Mouse (Mus musculus) thymus, adult 2 months (tissue): ENCODE measurements around the gene Ctf2. TPM values are rescaled to one million over a fixed set of nuclear protein-coding genes. Genes with fewer than 3 reads are reported as not detected.

Source experiments
- DNase-seq: peaks from one replicate; pipeline ENCODE4 v3.0.0; 2021
- H3K27ac ChIP-seq: fragments of 200-500 bp; 2 replicates; pipeline ENCODE4 v1.5.1; 2012; ENCODE audit warnings: low read length, control low read depth; ENCODE audit not compliant: control insufficient read depth, insufficient read depth
- H3K27me3 ChIP-seq: fragments of 200-500 bp; 2 replicates; pipeline ENCODE4 v1.6.1; 2012; ENCODE audit warnings: mild to moderate bottlenecking, low read length, moderate library complexity, mixed read lengths; ENCODE audit not compliant: control insufficient read depth, insufficient read depth
- H3K36me3 ChIP-seq: fragments of 200-500 bp; 2 replicates; pipeline ENCODE4 v1.6.1; 2012; ENCODE audit warnings: mild to moderate bottlenecking, low read length, moderate library complexity; ENCODE audit not compliant: control insufficient read depth, insufficient read depth
- H3K4me1 ChIP-seq: fragments of 200-500 bp; replicated peaks from 2 replicates; pipeline ENCODE4 v1.6.1; 2012; ENCODE audit warnings: low read length; ENCODE audit not compliant: control insufficient read depth, insufficient read depth
- H3K4me3 ChIP-seq: fragments of 200-500 bp; 2 replicates; pipeline ENCODE4 v1.5.1; 2012; ENCODE audit warnings: mild to moderate bottlenecking, low read length, control low read depth, moderate library complexity; ENCODE audit not compliant: control insufficient read depth, insufficient read depth
- CTCF ChIP-seq: fragments of 200-500 bp; IDR thresholded peaks from 2 replicates; pipeline ENCODE4 v1.5.1; 2012; ENCODE audit warnings: mild to moderate bottlenecking, control low read depth, low read length, moderate library complexity, borderline replicate concordance; ENCODE audit not compliant: control insufficient read depth, poor library complexity, insufficient read depth; ENCODE audit errors: extremely low read depth
- POLR2A ChIP-seq: fragments of 200-500 bp; IDR thresholded peaks from 2 replicates; pipeline ENCODE4 v1.6.1; 2012; ENCODE audit warnings: mild to moderate bottlenecking, low read length, control low read depth, moderate library complexity; ENCODE audit not compliant: control insufficient read depth, poor library complexity, insufficient read depth; ENCODE audit errors: extremely low read depth
- WGBS: fragments of 180-500 bp; shearing (Covaris S2); methylation state at CpG from one replicate; pipeline ENCODE4 v1.1.7; 2018; 5-methylcytosine and 5-hydroxymethylcytosine counted together
- polyA plus RNA-seq: library from polyadenylated mRNA; depleted of rRNA; stranded (reverse); fragments of >200 nt; gene quantifications from 2 replicates; pipeline ENCODE4 v1.2.3, GENCODE M21; 2012

Gene Ctf2
- polyA plus RNA-seq, 1 experiment, result not detected

- WGBS, result 94% methylated on average over 19 of the region's 19 CpGs
- peaks cover 7% of the 10 kb centered on the region for H3K4me1 ChIP-seq
- H3K27ac ChIP-seq, result no peak overlapping the region
- TF ChIP-seq POLR2A, result no peak
- TF ChIP-seq CTCF, result no peak
- H3K4me3 ChIP-seq, result no peak overlapping the region
- H3K27me3 ChIP-seq, result no peaks in the 10 kb centered on the region
- H3K36me3 ChIP-seq, result peaks cover 13% of the 10 kb centered on the region; the same call in 1 of the 2 replicates
- DNase-seq, result no peak
Measured at GRCm38 (mm10) chr7:127750131-127751127, 18.5 kb upstream of the Ctf2 start.

GRCm38 (mm10) chr7:127748235-127748560 is 16.2 kb upstream of the Ctf2 start:
- 97% methylated on average over 28 of the region's 28 CpGs for WGBS
- no peaks in the 10 kb centered on the region for H3K27me3 ChIP-seq
- peaks cover 15% of the 10 kb centered on the region for H3K4me1 ChIP-seq
- H3K4me3 ChIP-seq, result no peak overlapping the region
- no peak overlapping the region for H3K27ac ChIP-seq
- TF ChIP-seq CTCF (no peak), POLR2A (no peak)
- peaks cover 13% of the 10 kb centered on the region; the same call in 1 of the 2 replicates for H3K36me3 ChIP-seq
- no peak for DNase-seq

GRCm38 (mm10) chr7:127747559-127748234 is 15.7 kb upstream of the Ctf2 start:
- DNase-seq, result no peak
- TF ChIP-seq POLR2A (no peak), CTCF (no peak)
- no peak overlapping the region for H3K4me3 ChIP-seq
- H3K27me3 ChIP-seq, result no peaks in the 10 kb centered on the region
- H3K27ac ChIP-seq, result no peak overlapping the region
- peaks cover 15% of the 10 kb centered on the region for H3K4me1 ChIP-seq
- WGBS, result 86% methylated on average over 6 of the region's 6 CpGs
- peaks cover 13% of the 10 kb centered on the region; the same call in 1 of the 2 replicates for H3K36me3 ChIP-seq

- WGBS, result 4% methylated on average over 36 of the region's 62 CpGs
- H3K4me3 ChIP-seq, result peak overlapping the region; percentile 81
- no peaks in the 10 kb centered on the region for H3K27me3 ChIP-seq
- peaks cover 15% of the 10 kb centered on the region for H3K4me1 ChIP-seq
- peak; percentile 40 for DNase-seq
- no peak overlapping the region for H3K27ac ChIP-seq
- no peak for TF ChIP-seq POLR2A
- TF ChIP-seq CTCF, result no peak
- peaks cover 7% of the 10 kb centered on the region; the same call in 1 of the 2 replicates for H3K36me3 ChIP-seq
Measured at GRCm38 (mm10) chr7:127746494-127747491, 14.8 kb upstream of the Ctf2 start.

GRCm38 (mm10) chr7:127745652-127746493 is 13.9 kb upstream of the Ctf2 start:
- peaks cover 15% of the 10 kb centered on the region for H3K4me1 ChIP-seq
- under 1% methylated on average over 39 of the region's 39 CpGs for WGBS
- peak overlapping the region; percentile 64 for H3K27ac ChIP-seq
- peak overlapping the region; percentile 81 for H3K4me3 ChIP-seq
- peaks cover 7% of the 10 kb centered on the region; the same call in 1 of the 2 replicates for H3K36me3 ChIP-seq
- H3K27me3 ChIP-seq, result no peaks in the 10 kb centered on the region
- peak; percentile 76 for DNase-seq
- TF ChIP-seq CTCF (0 out of 2 replicates have a peak, but pooled peaks have one; percentile 3), POLR2A (peak; percentile 14; the same call in 1 of the 2 replicates)
